Mouse (Mus musculus): Measurements from ENCODE around the gene Trim46.
"Not testable (repeated sequence)": the region's sequence is repeated elsewhere in the genome, so short reads cannot be mapped to it uniquely, and the experiment has no call there.

Gene Trim46

GRCm38 (mm10) chr3:89233562-89234110 lies 12.5 kb downstream of the Trim46 start:
- no peak for DNase-seq (ENCODE audit: low spot score in 2 of 2)

DNA sequence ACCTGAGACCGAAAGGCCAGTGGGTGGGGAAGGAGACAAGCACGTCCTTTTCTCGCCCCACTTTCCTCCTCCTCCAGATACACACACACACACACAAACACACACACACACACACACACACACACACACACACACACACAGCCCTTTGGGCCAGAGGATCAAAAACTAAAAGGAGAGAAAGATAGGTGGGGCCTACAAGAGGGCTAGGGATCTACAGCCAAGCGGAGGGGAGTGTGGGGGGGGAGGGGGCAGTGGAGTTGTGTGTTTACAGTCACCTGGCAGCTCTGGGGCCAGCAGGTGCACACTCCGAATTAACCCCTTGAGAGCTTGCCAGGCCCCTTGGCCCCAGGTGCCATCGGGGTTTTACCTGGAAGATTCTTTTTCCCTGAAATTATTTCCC lies 13.5 kb downstream of the Trim46 start:
- DNase-seq (ENCODE audit: low spot score in 2 of 2): no peak

DNA sequence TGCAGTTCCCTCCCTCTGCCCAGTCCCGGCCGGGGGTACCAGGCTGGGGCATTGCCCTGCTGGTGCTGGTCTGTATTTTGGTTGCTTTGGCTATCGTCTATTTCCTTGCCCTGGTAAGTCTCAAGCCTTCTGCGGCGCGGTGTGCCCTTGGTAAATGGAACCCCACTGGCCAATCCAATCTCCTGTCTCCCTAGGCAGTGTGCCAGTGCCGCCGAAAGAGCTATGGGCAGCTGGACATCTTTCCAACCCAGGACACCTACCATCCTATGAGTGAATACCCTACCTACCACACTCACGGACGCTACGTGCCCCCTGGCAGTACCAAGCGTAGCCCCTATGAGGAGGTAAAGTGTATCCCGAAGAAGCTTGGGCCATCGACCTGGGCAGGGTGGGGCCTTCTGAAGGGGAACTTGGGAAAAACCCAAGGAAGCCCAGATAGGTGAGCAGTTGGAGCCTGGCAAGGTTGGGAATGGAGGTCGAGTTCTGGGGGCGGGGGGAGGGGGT lies 14.3 kb downstream of the Trim46 start:
- DNase-seq (ENCODE audit: low spot score in 2 of 2): no peak

DNA sequence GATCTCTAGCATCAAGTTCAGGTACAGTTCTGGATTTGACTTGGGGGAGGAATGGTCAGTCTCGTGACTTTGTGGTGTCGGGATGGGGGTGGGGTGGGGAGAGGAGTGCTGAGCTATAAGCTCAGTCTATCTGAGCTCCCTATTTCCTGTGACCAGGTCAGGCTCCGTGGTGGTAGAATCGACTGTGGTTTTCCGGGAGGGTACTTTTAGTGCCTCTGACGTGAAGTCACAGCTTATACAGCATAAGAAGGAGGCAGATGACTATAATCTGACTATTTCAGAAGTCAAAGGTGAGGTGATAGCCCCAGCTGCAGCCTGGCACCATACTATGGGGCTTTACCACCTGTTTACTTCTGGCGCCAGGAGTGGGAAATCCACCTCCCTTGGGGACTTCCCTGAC lies 14.8 kb downstream of the Trim46 start:
- no peak for DNase-seq (ENCODE audit: low spot score in 2 of 2)

- no peak for DNase-seq (ENCODE audit: low spot score in 2 of 2)
Observed at GRCm38 (mm10) chr3:89230561-89230960, 15.5 kb downstream of the Trim46 start.

GRCm38 (mm10) chr3:89229276-89229675 lies 16.8 kb downstream of the Trim46 start:
- DNase-seq (ENCODE audit: low spot score in 2 of 2): no peak

- no peak for DNase-seq (ENCODE audit: low spot score in 2 of 2)
Observed at GRCm38 (mm10) chr3:89228836-89229235, 17.3 kb downstream of the Trim46 start, which contains the start of gene Muc1. Muc1 (plus strand) TSS chr3:89229057.

DNA sequence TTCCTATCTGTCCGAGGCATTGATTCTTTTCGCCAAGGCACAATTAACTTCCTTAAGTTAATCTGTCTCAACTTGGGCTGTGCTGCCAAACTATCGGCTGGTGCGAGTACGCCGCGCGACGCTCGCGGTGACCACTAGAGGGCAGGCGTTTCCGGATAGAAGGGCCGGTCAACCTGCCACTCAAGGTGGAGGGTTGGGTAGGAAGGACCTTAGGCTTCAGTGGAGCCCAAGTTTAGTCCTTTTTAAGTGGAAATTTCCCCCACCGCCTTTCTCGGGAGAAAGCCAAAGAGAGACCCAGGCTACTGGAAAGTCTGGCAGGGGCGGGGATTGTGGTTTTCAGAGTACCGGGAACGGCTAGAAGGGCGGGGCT lies 17.9 kb downstream of the Trim46 start:
- peak in 1 of 2 experiments; percentile 78 for DNase-seq (ENCODE audit: low spot score in 2 of 2)

GRCm38 (mm10) chr3:89227307-89228179 lies 18.6 kb downstream of the Trim46 start:
- DNase-seq (ENCODE audit: low spot score in 2 of 2): peak; percentile 87 to 88

- DNase-seq (ENCODE audit: low spot score in 2 of 2): no peak
Observed at GRCm38 (mm10) chr3:89226900-89227299, 19.2 kb downstream of the Trim46 start, which contains the start of gene Mtx1. Mtx1 (minus strand) TSS chr3:89227088.

GRCm38 (mm10) chr3:89226361-89226760 lies 19.7 kb downstream of the Trim46 start:
- DNase-seq (ENCODE audit: low spot score in 2 of 2): no peak

- DNase-seq (ENCODE audit: low spot score in 2 of 2): no peak
Observed at GRCm38 (mm10) chr3:89225918-89226317, 20.2 kb downstream of the Trim46 start.

- DNase-seq (ENCODE audit: low spot score in 2 of 2): no peak
Observed at GRCm38 (mm10) chr3:89225321-89225815, 20.7 kb downstream of the Trim46 start.

GRCm38 (mm10) chr3:89224796-89225195 lies 21.3 kb downstream of the Trim46 start:
- DNase-seq (ENCODE audit: low spot score in 2 of 2): no peak

- no peak for DNase-seq (ENCODE audit: low spot score in 2 of 2)
Observed at GRCm38 (mm10) chr3:89221167-89221566, 24.9 kb downstream of the Trim46 start.

DNA sequence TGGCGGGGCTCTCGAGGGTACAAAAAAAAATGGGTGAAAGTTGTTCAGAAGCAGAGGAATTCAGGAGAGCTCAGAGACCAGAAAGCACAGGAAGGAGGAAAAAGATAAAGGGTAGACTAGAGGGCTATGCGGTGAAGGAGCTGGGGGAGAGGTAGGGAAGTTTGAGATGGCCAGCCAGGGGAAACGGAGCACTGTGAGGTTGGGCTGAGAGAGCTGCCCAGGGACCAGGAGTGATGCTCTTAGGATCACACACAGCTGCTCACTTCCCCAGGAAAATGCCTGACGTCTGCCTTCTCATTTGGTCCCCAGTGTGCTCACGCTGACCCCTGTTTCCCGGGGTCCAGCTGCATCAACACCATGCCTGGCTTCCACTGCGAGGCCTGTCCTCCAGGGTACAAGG lies 26.6 kb downstream of the Trim46 start:
- DNase-seq (ENCODE audit: low spot score in 2 of 2): no peak

- no peak for DNase-seq (ENCODE audit: low spot score in 2 of 2)
Observed at GRCm38 (mm10) chr3:89218271-89218670, 27.8 kb downstream of the Trim46 start.

- not testable (repeated sequence) for DNase-seq (ENCODE audit: low spot score in 2 of 2)
Observed at GRCm38 (mm10) chr3:89216407-89216806, 29.7 kb downstream of the Trim46 start.

- peak in 1 of 2 experiments; percentile 77 for DNase-seq (ENCODE audit: low spot score in 2 of 2)
Observed at GRCm38 (mm10) chr3:89215853-89216252, 30.3 kb downstream of the Trim46 start.

- no peak for DNase-seq (ENCODE audit: low spot score in 2 of 2)
Observed at GRCm38 (mm10) chr3:89214681-89215411, 31.3 kb downstream of the Trim46 start, which contains the start of gene Thbs3. Thbs3 (plus strand) TSS chr3:89215180.

DNA sequence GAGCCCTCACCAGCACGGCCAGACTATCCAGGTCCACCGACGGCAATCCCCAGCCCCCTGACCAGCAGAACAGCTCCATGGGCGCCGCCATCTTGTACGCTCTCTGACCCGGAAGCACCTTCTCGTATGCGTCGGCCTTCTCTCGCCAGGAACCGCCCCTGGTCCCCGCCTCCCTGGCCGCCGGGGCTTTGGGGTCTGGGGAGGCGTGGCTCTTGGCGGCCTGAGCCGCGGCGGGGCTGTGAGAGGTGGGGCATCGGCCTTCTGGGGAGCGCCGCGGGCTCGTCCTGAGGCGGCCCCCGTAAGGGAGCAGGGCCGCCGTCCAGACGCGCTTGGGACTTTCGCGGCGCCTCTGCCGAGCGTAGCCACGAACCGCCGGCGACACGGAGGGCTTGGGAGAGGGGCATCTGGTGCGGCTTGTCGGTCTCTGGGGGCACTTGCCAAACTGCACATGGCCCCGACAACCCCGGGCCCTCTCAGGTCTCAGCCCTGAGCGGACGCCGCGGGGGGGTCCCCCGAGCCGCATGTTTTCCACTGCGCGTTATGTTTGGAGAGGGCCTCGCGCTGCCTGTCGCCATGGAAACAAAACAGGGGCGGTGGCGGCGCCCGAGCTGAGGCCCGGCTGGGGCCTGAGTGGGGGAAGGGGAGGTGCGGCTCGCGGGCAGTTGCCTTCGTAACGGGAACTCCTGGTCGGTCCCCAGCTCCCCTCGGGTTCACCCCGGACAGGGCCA lies 32.1 kb downstream of the Trim46 start:
- DNase-seq (ENCODE audit: low spot score in 2 of 2): peak; percentile 81 to 86
